Mouse (Mus musculus) MEL (cell line): ENCODE results near the gene Tbx3. TPM values are rescaled to one million over a fixed set of nuclear protein-coding genes. Genes with fewer than 3 reads are reported as not detected.

ENCODE experiments used
- DNase-seq: peaks from one replicate; pipeline ENCODE4 v3.0.0; 2011; ENCODE audit warnings: low read depth, low spot score
- H3K27ac ChIP-seq: 2 replicates; pipeline ENCODE4 v1.5.1; 2012; ENCODE audit warnings: low read depth, mild to moderate bottlenecking, control low read depth, low read length, moderate library complexity; ENCODE audit not compliant: control insufficient read depth
- H3K27me3 ChIP-seq, 2 experiments: fragments of 150-350 bp in 1 of 2; sonication (generic) in 1 of 2; 2 replicates each; pipeline ENCODE4 v1.6.1; 2012; ENCODE audit warnings: low read length in 2 of 2, mild to moderate bottlenecking in 2 of 2, improper control_type of control experiment in 1 of 2, moderate library complexity in 1 of 2; ENCODE audit not compliant: insufficient read depth in 2 of 2, control insufficient read depth in 1 of 2
- H3K36me3 ChIP-seq, 2 experiments: 2 replicates each; pipeline ENCODE4 v1.6.1; 2012 to 2014; ENCODE audit warnings: low read length in 2 of 2, improper control_type of control experiment in 1 of 2, inconsistent platforms in 1 of 2, mild to moderate bottlenecking in 1 of 2; ENCODE audit not compliant: insufficient read depth in 2 of 2, control insufficient read depth in 1 of 2
- H3K4me1 ChIP-seq, 2 experiments: fragments of 150-350 bp in 1 of 2; sonication (generic) in 1 of 2; 2 replicates each; pipeline ENCODE4 v1.6.1; 2012; ENCODE audit warnings: low read length in 2 of 2, improper control_type of control experiment in 1 of 2, mild to moderate bottlenecking in 1 of 2; ENCODE audit not compliant: insufficient read depth in 2 of 2, control insufficient read depth in 1 of 2
- H3K4me3 ChIP-seq, 2 experiments: fragments of 150-350 bp in 1 of 2; sonication (generic) in 1 of 2; 2 replicates each; pipeline ENCODE4 v1.5.1; 2012; ENCODE audit warnings: low read depth in 2 of 2, low read length in 2 of 2, mild to moderate bottlenecking in 2 of 2, moderate library complexity in 2 of 2, control low read depth in 1 of 2, improper control_type of control experiment in 1 of 2; ENCODE audit not compliant: control insufficient read depth in 1 of 2, insufficient read depth in 1 of 2
- H3K79me2 ChIP-seq: 2 replicates; pipeline ENCODE4 v1.6.1; 2012; ENCODE audit warnings: mild to moderate bottlenecking, low read length, moderate library complexity; ENCODE audit not compliant: control insufficient read depth, poor library complexity, insufficient read depth
- H3K9ac ChIP-seq: 2 replicates; pipeline ENCODE4 v1.6.1; 2012; ENCODE audit warnings: low read depth, mild to moderate bottlenecking, control low read depth, low read length, moderate library complexity; ENCODE audit not compliant: control insufficient read depth, poor library complexity, severe bottlenecking
- H3K9me3 ChIP-seq: fragments of 150-350 bp; sonication (generic); replicated peaks from 2 replicates; pipeline ENCODE4 v1.6.1; 2012; ENCODE audit warnings: mild to moderate bottlenecking, low read length, improper control_type of control experiment, moderate library complexity; ENCODE audit not compliant: insufficient read depth
- CTCF ChIP-seq, 3 experiments: IDR thresholded peaks in 2 of 3; conservative IDR thresholded peaks in 1 of 3; 2 replicates each; pipeline ENCODE4 v1.5.1; 2011 to 2012; ENCODE audit warnings: low read length in 3 of 3, low read depth in 2 of 3, mild to moderate bottlenecking in 2 of 3, improper control_type of control experiment in 1 of 3, inconsistent platforms in 1 of 3, mixed read lengths in 1 of 3, moderate library complexity in 1 of 3; ENCODE audit not compliant: control insufficient read depth in 1 of 3, insufficient read depth in 1 of 3, poor library complexity in 1 of 3, severe bottlenecking in 1 of 3
- E2F4 ChIP-seq: IDR thresholded peaks from 2 replicates; pipeline ENCODE4 v1.6.1; 2011; ENCODE audit warnings: low read depth, low read length, improper control_type of control experiment, borderline replicate concordance
- HCFC1 ChIP-seq: IDR thresholded peaks from 2 replicates; pipeline ENCODE4 v1.6.1; 2012; ENCODE audit warnings: low read depth, mild to moderate bottlenecking, inconsistent platforms, low read length, improper control_type of control experiment, moderate library complexity
- JUND ChIP-seq: IDR thresholded peaks from 2 replicates; pipeline ENCODE4 v1.6.1; 2011; ENCODE audit warnings: low read depth, mild to moderate bottlenecking, improper control_type of control experiment, low read length
- KAT2A ChIP-seq: conservative IDR thresholded peaks from 2 replicates; pipeline ENCODE4 v1.6.1; 2012; ENCODE audit warnings: low read depth, low read length, improper control_type of control experiment, inconsistent platforms
- MAFK ChIP-seq: IDR thresholded peaks from 2 replicates; pipeline ENCODE4 v1.6.1; 2011; ENCODE audit warnings: low read depth, mild to moderate bottlenecking, low read length, improper control_type of control experiment, borderline replicate concordance
- MAX ChIP-seq: IDR thresholded peaks from 2 replicates; pipeline ENCODE4 v1.6.1; 2011; ENCODE audit warnings: low read length, improper control_type of control experiment
- MEF2A ChIP-seq: IDR thresholded peaks from 2 replicates; pipeline ENCODE4 v1.6.1; 2014; ENCODE audit warnings: low read depth, mild to moderate bottlenecking, inconsistent platforms, low read length, improper control_type of control experiment; ENCODE audit not compliant: poor library complexity, insufficient replicate concordance, severe bottlenecking; ENCODE audit errors: extremely low read depth
- NELFE ChIP-seq: IDR thresholded peaks from 2 replicates; pipeline ENCODE4 v1.6.1; 2011; ENCODE audit warnings: low read depth, low read length, improper control_type of control experiment
- NRF1 ChIP-seq: IDR thresholded peaks from 2 replicates; pipeline ENCODE4 v1.6.1; 2014; ENCODE audit warnings: low read depth, mild to moderate bottlenecking, inconsistent platforms, low read length, improper control_type of control experiment, moderate library complexity; ENCODE audit not compliant: poor library complexity, insufficient read depth, severe bottlenecking
- POLR2A ChIP-seq, 2 experiments: IDR thresholded peaks; 2 replicates each; pipeline ENCODE4 v1.6.1; 2011 to 2012; ENCODE audit warnings: low read length in 2 of 2, mild to moderate bottlenecking in 2 of 2, control low read depth in 1 of 2, improper control_type of control experiment in 1 of 2, low read depth in 1 of 2, moderate library complexity in 1 of 2; ENCODE audit not compliant: control insufficient read depth in 1 of 2, insufficient read depth in 1 of 2, poor library complexity in 1 of 2
- SIN3A ChIP-seq: IDR thresholded peaks from 2 replicates; pipeline ENCODE4 v1.6.1; 2012; ENCODE audit warnings: low read length, improper control_type of control experiment, inconsistent platforms
- TAL1 ChIP-seq: IDR thresholded peaks from 2 replicates; pipeline ENCODE4 v1.6.1; 2012; ENCODE audit warnings: mild to moderate bottlenecking, inconsistent platforms, low read length, moderate library complexity, mixed read lengths
- TCF12 ChIP-seq: IDR thresholded peaks from 2 replicates; pipeline ENCODE4 v1.6.1; 2014; ENCODE audit warnings: low read depth, mild to moderate bottlenecking, inconsistent platforms, low read length, improper control_type of control experiment, moderate library complexity
- USF1 ChIP-seq: IDR thresholded peaks from 2 replicates; pipeline ENCODE4 v1.6.1; 2014; ENCODE audit warnings: low read depth, mild to moderate bottlenecking, inconsistent platforms, low read length, improper control_type of control experiment, moderate library complexity
- USF2 ChIP-seq, 2 experiments: IDR thresholded peaks; 2 replicates each; pipeline ENCODE4 v1.6.1; 2011 to 2012; ENCODE audit warnings: improper control_type of control experiment in 2 of 2, low read length in 2 of 2, borderline replicate concordance in 1 of 2, inconsistent platforms in 1 of 2, low read depth in 1 of 2, mild to moderate bottlenecking in 1 of 2; ENCODE audit not compliant: insufficient read depth in 1 of 2
- ZKSCAN1 ChIP-seq: IDR thresholded peaks from 2 replicates; pipeline ENCODE4 v1.6.1; 2012; ENCODE audit warnings: low read depth, mild to moderate bottlenecking, inconsistent platforms, low read length, improper control_type of control experiment, moderate library complexity
- ZMIZ1 ChIP-seq: IDR thresholded peaks from 2 replicates; pipeline ENCODE4 v1.6.1; 2012; ENCODE audit warnings: low read depth, mild to moderate bottlenecking, inconsistent platforms, low read length, improper control_type of control experiment, moderate library complexity
- polyA plus RNA-seq, 2 experiments: library from polyadenylated mRNA; stranded (reverse) in 1 of 2; unstranded in 1 of 2; fragments of >175 nt in 1 of 2; fragments of >200 nt in 1 of 2; gene quantifications; 2 replicates each; pipeline versions ENCODE4 v1.2.1 to v1.2.4; 2012; ENCODE audit warnings: low replicate concordance in 2 of 2, low read depth in 1 of 2; ENCODE audit not compliant: insufficient read length in 2 of 2, insufficient read depth in 1 of 2, missing spikeins in 1 of 2
- total RNA-seq: library from RNA; depleted of rRNA; stranded (reverse); fragments of 300-350 nt; gene quantifications from 2 replicates; pipeline ENCODE4 v1.2.3, GENCODE M21; 2012; rRNA removed

The Tbx3 gene
- total RNA-seq (not detected in 2 replicates), polyA plus RNA-seq (not detected)

DNA sequence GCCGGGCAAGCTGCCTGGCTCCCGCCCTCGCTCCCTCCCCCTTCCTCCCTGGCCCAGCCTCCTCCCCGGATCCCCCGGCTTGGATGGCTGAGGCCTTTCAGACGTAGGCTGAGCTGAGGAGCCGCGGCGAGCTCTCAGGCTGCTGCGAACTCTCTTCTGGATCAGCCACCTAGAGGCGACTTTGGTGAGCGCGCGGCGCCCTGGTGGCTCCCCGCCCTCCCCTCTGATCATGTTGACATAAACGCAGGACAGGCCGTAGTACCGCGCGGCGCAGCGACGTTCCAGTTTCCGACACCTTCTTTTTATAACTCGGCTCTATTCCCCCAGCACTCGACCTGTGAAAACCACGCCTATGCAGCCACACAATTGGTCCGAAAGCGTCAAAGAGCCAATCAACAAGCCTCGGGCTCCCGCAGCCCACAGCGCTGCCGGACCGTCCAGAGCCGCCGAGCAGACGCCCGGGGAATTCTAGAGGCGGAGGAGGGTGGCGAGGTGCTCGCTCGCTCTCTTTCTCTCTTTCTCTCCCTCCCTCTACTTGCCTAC lies at the start of gene Tbx3:
Gene Tbx3, plus strand, starts transcription at position 104 of the 543 bp plus-strand sequence.
- Histone ChIP-seq H3K27ac (no peak within 1 kb of the TSS), H3K4me1 (no peaks in the 10 kb centered on the region), H3K4me3 (no peak within 1 kb of the TSS), H3K9ac (no peak within 1 kb of the TSS), H3K27me3 (no peaks in the 10 kb centered on the region), H3K9me3 (no peaks in the 10 kb centered on the region), H3K36me3 (no peaks in the 10 kb centered on the region), H3K79me2 (no peaks in the 10 kb centered on the region)
- TF ChIP-seq USF2 (IDR thresholded peaks at IDR 0.05; ENCODE audit: borderline replicate concordance in 1 of 2, insufficient read depth in 1 of 2, low read depth in 1 of 2, low read length in 2 of 2) (no peak), CTCF (IDR thresholded peaks at IDR 0.05 in 2 of 3, conservative IDR thresholded peaks at IDR 0.05 in 1 of 3; ENCODE audit: control insufficient read depth in 1 of 3, insufficient read depth in 1 of 3, low read depth in 2 of 3, low read length in 3 of 3, poor library complexity in 1 of 3, severe bottlenecking in 1 of 3) (no peak), JUND (no peak), NELFE (no peak), KAT2A (no peak), USF1 (no peak), MAFK (no peak), POLR2A (IDR thresholded peaks at IDR 0.05; ENCODE audit: control insufficient read depth in 1 of 2, insufficient read depth in 1 of 2, low read depth in 1 of 2, low read length in 2 of 2, poor library complexity in 1 of 2) (no peak), ZKSCAN1 (no peak), TCF12 (no peak), MEF2A (no peak), HCFC1 (no peak), NRF1 (no peak), MAX (no peak), TAL1 (no peak), E2F4 (no peak), SIN3A (no peak)
- DNase-seq: no peak

DNA sequence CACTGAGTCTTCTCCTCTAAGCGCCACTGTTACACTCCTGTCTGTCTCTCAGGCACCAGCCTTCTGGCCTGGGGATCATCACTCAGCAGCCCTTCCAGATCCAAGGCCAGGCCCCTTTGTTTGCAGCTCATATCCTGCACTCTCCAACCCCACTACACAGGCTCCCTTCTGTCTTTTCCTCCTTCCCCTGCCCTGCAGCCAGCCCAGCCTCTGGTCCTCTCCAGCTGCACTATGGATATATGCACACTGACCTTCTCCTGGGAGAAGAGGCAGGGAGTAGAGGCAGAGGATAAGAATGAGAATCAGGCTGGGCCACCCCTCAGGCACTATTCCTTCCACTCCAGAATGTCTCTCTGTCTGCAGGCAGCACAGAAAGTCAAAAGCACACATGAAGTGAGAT lies 48.4 kb upstream of the Tbx3 start:
- no peaks in the 10 kb centered on the region for H3K9me3 ChIP-seq
- H3K4me3 ChIP-seq: no peak overlapping the region
- H3K27ac ChIP-seq: no peak overlapping the region
- H3K36me3 ChIP-seq: no peaks in the 10 kb centered on the region
- H3K79me2 ChIP-seq: no peaks in the 10 kb centered on the region
- no peak for DNase-seq
- no peak overlapping the region for H3K9ac ChIP-seq
- no peak for TF ChIP-seq ZMIZ1
- TF ChIP-seq, all 39 proteins: peak for 0
- Histone ChIP-seq H3K27me3 (no peaks in the 10 kb centered on the region), H3K4me1 (no peaks in the 10 kb centered on the region)
